Mouse (Mus musculus) megakaryocyte, embryonic 14.5 days (primary cell): ENCODE measurements around the gene Themis2. TPM values are rescaled to one million over a fixed set of nuclear protein-coding genes. Genes with fewer than 3 reads are reported as not detected.
A peak's percentile ranks its signal among the peaks of the same experiment; 100 is the strongest.
"Not testable (repeated sequence)": the region's sequence is repeated elsewhere in the genome, so short reads cannot be mapped to it uniquely, and the experiment has no call there.

Experiments
- H3K27me3 ChIP-seq: replicated peaks from 2 replicates; pipeline ENCODE3; 2012; ENCODE audit warnings: inconsistent platforms
- H3K36me3 ChIP-seq: replicated peaks from 2 replicates; pipeline ENCODE3; 2012; ENCODE audit warnings: low read length, inconsistent platforms, mixed read lengths
- H3K4me1 ChIP-seq: 2 replicates; pipeline ENCODE4 v1.6.1; 2012; ENCODE audit warnings: inconsistent platforms
- H3K4me3 ChIP-seq: replicated peaks from 2 replicates; pipeline ENCODE3; 2012; ENCODE audit warnings: moderate library complexity, mild to moderate bottlenecking, inconsistent platforms
- H3K9me3 ChIP-seq: 2 replicates; pipeline ENCODE4 v1.6.1; 2012; ENCODE audit warnings: inconsistent platforms
- FLI1 ChIP-seq: IDR thresholded peaks from 2 replicates; pipeline ENCODE4 v1.6.1; 2012; ENCODE audit warnings: low read length, inconsistent platforms, mixed read lengths
- GATA1 ChIP-seq: IDR thresholded peaks from 3 replicates; pipeline ENCODE4 v1.6.1; 2012; ENCODE audit warnings: mixed read lengths, low read length, inconsistent platforms, borderline replicate concordance
- polyA plus RNA-seq: library from polyadenylated mRNA; stranded (reverse); fragments of >175 nt; gene quantifications from 2 replicates; pipeline ENCODE4 v1.2.3, GENCODE M21; 2012; ENCODE audit warnings: low replicate concordance; ENCODE audit not compliant: insufficient read depth

The Themis2 gene
- polyA plus RNA-seq, 1 experiment = 20.4 TPM

DNA sequence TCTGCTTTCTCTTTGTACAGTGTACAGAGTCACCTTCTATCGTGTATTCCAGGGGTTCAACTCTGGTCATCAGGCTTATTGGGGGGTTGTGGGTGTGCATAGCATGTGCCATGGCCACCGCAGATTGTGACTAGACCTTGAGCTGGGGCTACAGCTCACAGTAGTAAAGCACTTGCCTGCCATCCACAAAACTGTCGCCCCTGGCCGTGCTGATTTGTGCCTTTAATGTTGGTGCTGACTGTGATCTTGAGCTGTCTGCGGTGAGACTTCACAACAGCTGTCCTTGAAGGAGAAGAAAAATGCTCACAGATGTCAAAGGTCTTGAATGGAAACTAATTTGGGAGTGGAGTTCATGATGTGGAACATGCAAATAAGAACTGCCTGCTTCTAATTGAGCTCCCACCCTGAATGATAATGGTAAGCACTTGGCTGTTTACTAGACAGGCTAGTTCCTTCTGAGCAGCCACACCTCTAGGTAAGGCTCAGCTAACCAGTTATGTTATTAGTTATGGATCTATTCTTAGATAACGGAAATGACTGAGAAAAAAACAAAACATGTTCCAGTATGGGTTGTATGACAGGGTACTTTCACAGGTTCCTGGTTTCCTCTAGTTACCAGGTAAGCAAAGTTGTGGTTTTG is 17.5 kb downstream of the Themis2 start:
- Histone ChIP-seq H3K9me3 (no peaks in the 10 kb centered on the region), H3K27me3 (no peaks in the 10 kb centered on the region), H3K4me3 (no peak overlapping the region), H3K4me1 (peaks cover 15% of the 10 kb centered on the region), H3K36me3 (peaks cover 70% of the 10 kb centered on the region)
- TF ChIP-seq GATA1 (no peak), FLI1 (no peak)

DNA sequence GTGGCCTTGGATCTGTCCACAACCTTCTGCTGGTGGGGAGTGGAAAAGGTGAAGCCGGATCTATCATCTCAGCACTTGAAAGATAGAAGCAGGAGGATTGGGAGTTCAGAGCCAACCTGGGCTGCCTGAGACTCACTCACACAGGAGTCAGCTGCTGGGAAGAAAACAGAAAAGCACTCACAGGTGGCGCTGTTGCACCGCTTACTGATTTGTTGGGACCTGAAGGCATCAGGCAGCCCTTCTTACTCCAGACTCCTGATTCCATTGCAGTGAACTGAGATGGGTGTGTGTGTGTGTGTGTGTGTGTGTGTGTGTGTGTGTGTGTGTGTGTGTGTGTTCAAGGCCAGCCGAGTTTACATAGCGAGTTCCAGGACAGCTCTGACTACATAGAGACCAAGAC is 19.4 kb downstream of the Themis2 start:
- H3K9me3 ChIP-seq = no peaks in the 10 kb centered on the region
- no peak overlapping the region for H3K4me3 ChIP-seq
- peaks cover 85% of the 10 kb centered on the region for H3K36me3 ChIP-seq
- no peaks in the 10 kb centered on the region for H3K4me1 ChIP-seq
- H3K27me3 ChIP-seq = no peaks in the 10 kb centered on the region
- TF ChIP-seq FLI1 (no peak), GATA1 (no peak)

DNA sequence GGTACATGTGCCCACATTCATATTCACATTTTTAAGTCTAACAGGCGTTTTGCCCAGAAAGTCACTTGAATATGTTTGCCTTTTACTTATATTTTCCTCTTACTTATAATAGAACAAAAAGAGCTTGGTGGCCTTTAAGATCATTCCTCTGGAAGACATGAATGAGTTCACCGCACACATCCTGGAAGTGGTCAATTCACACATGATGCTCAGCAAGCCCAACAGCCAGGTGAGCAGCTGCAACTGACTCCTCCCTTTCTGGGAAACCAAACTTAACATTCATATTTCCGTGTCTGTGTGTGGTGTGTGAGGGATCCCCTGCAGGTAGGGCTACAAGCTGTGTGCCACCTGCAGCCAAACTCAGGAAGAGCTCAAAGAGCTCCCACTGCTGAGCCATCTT is 21.3 kb downstream of the Themis2 start:
- H3K9me3 ChIP-seq = no peaks in the 10 kb centered on the region

DNA sequence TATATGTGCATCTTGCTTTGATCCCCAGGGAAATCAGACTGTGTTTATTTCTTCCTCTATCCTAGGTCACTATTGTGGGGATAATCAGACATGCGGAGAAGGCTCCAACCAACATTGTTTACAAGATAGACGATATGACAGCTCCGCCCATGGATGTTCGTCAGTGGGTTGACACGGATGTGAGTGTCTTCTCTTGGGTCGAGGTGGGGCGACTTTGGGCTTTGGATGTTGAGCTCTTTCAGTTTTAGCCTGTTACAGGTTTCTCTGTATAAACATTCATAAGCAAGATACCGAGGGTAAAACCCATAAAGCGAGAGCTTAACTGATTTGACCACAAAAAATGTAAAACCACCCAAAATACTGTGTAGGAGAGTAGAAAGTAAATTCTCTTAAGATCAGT is 24.4 kb downstream of the Themis2 start:
- Histone ChIP-seq H3K4me1 (peaks cover 20% of the 10 kb centered on the region), H3K4me3 (no peak overlapping the region), H3K9me3 (no peaks in the 10 kb centered on the region), H3K27me3 (no peaks in the 10 kb centered on the region), H3K36me3 (peaks cover 66% of the 10 kb centered on the region)
- no peak for TF ChIP-seq FLI1
- no peak for TF ChIP-seq GATA1

More for the DNA sequence above, 21.3 kb downstream of the Themis2 start:
- TF ChIP-seq GATA1 (no peak), FLI1 (no peak)
- H3K36me3 ChIP-seq = peaks cover 95% of the 10 kb centered on the region
- H3K4me3 ChIP-seq = no peak overlapping the region
- H3K27me3 ChIP-seq = no peaks in the 10 kb centered on the region
- H3K4me1 ChIP-seq = 0 out of 2 replicates have a peak, but pooled peaks cover 3% of the 10 kb centered on the region

DNA sequence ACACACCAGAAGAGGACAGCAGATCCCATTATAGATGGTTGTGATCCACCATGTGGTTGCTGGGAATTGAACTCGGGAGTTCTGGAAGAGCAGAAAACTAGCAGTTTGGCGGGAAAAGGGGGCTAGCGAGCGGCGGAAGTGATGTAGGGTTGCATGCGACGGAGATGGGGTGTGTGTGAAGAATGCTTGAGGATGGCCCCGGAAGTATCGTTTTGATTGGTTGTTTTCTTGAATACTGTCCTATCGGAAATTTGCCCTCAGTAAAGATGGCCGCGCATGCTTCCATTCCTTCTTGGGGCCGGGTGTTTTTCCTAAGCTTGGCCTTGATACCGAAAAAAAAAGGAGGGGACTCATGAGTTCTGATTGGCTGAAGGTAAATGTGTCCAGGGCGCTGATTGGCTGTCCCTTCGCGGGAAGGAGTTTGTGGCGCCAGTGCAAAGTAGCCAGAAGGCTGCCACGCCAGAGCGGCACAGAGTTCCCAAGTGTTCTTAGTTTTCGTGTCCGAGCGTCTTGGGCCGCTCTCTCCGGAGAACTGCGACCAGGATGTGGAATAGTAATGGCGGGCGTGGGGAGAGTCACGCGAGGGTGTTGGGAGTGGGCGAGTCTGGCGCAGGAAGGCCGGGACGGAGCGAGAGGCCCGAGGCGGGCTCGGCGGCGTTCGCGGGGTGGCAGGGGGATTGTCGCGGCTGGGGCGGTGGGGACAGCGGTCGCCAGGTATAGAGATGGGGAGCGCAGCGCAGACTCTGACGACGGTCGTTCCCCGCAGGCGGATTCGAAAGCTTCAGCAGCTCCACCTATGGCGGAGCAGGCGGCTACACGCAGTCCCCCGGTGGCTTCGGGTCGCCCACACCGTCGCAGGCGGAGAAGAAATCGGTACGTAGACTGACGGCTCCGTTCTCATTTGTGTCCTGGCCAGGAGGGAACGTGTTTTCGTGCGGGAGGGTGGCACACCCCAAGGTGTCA is 28.0 kb downstream of the Themis2 start, which contains the start of gene Rpa2:
Gene Rpa2 (plus strand): TSS at position 419 of the 963 bp plus-strand sequence.
- peaks cover 31% of the 10 kb centered on the region for H3K36me3 ChIP-seq

DNA sequence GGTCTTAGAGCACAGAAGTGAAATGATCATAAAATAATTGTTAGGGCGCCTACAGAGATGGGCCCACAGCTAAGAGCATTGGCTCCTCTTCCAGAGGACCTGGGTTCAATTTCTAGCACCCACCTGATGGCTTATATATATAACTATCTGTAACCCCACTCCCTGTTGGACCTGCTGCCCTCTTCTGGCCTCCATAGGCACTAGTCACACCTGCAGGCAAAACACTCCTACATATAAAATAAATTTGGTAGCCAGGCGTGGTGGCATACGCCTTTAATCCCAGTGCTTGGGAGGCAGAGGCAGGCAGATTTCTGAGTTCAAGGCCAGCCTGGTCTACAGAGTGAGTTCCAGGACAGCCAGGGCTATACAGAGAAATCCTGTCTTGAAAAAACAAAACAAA is 33.1 kb downstream of the Themis2 start:
- H3K4me3 ChIP-seq, H3K36me3 ChIP-seq, H3K27me3 ChIP-seq, H3K9me3 ChIP-seq: not testable (repeated sequence)
- peaks cover 16% of the 10 kb centered on the region for H3K4me1 ChIP-seq

More for the DNA sequence above, 28.0 kb downstream of the Themis2 start, which contains the start of gene Rpa2:
- Histone ChIP-seq H3K9me3 (no peaks in the 10 kb centered on the region), H3K4me1 (peaks cover 23% of the 10 kb centered on the region), H3K27me3 (no peaks in the 10 kb centered on the region), H3K4me3 (peak within 1 kb of the TSS; percentile 98)
- TF ChIP-seq GATA1 = no peak
- TF ChIP-seq FLI1 = peak; percentile 59; the same call in 1 of the 2 replicates

DNA sequence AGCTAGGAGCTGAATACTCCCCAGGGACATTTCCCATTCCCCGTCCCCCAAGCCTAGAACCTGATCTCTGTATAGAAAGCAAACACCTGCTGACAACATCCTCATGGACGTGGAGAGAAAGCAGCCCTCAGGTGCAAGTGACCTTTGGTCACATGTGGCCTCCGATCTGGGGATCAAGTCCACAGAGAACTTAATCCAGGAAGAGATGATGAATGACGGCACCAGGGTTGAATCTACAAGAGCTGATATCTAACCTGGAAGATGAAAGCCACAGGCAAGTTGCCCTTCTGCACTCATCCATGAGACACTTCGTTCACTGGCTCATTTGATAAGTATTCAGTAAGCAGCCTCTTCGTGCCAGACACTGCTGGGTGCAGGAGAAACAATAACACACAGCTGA is 33.6 kb downstream of the Themis2 start:
- no peaks in the 10 kb centered on the region for H3K9me3 ChIP-seq
- H3K36me3 ChIP-seq = no peaks in the 10 kb centered on the region
- H3K4me1 ChIP-seq = peaks cover 18% of the 10 kb centered on the region
- H3K4me3 ChIP-seq = no peak overlapping the region
- H3K27me3 ChIP-seq = peaks cover 11% of the 10 kb centered on the region
- TF ChIP-seq GATA1 (no peak), FLI1 (no peak)

DNA sequence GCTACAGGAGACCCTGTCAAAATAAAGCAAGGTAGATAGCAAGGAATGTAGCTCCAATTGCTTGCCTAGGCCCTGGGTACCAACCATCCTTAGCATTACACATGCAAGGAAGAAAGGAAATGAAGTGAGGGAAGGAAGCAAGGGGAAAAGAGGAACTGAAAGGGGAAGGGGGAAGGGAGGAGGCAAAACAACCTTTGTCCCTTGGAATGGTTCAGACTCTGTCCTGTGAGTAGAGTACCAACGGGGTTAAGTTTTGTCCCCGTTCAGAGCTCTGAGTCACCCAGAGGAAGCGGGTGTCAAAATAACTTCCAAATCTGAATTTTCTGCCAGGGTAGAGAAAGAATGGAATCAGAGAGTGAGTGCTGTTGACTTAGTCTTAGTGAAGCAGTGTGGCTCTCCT is 35.9 kb downstream of the Themis2 start:
- TF ChIP-seq FLI1 (no peak), GATA1 (no peak)
- Histone ChIP-seq H3K4me1 (peaks cover 28% of the 10 kb centered on the region), H3K27me3 (peaks cover 29% of the 10 kb centered on the region), H3K36me3 (no peaks in the 10 kb centered on the region), H3K9me3 (no peaks in the 10 kb centered on the region), H3K4me3 (no peak overlapping the region)

DNA sequence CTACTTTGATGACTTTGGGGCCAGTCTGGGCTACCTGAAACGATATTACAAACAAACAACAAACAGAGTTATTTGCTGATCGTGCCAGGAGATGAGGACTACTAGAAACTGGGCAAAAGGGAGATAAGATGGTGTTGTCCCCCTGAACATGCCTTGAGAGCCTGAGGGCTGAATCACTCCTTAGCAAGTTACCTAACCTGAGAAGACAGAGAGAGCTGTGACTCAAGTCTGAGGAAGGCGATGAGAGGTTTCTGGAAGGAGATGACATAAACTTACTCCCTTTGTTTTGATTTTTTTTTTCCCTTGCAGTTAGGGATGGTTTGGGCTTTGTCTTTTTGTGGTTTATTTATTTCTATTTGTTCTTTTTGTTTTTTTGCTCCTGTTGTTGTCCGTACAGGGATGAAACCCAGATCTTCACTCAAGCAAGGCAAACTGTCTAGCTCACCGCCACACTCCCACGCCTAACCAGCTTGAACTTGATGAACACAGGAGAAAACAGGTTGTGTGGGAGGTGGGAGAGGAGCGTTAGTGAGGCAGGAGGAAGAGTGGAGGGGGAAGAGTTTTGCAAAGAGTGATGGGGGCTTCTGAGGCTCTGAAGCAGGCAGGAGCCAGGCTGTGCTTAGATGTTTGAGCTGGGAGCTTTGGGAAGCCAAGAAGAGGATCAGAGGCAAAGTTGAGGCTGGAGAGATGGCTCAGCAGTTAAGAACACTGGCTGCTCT is 38.4 kb downstream of the Themis2 start:
- H3K9me3 ChIP-seq = no peaks in the 10 kb centered on the region
- no peak for TF ChIP-seq GATA1
- no peak for TF ChIP-seq FLI1
- peaks cover 34% of the 10 kb centered on the region for H3K4me1 ChIP-seq
- H3K27me3 ChIP-seq = peaks cover 39% of the 10 kb centered on the region
- no peaks in the 10 kb centered on the region for H3K36me3 ChIP-seq
- peak overlapping the region; percentile 90 for H3K4me3 ChIP-seq
